Mouse (Mus musculus) kidney, adult 2 months (tissue): ENCODE results near the gene Slc9b1.

ENCODE experiments used
- CTCF ChIP-seq: fragments of 200-500 bp; conservative IDR thresholded peaks from 2 replicates; pipeline ENCODE4 v1.5.1; 2011; ENCODE audit warnings: low read depth, mild to moderate bottlenecking, control low read depth, low read length, moderate library complexity, mixed read lengths; ENCODE audit not compliant: insufficient read depth, insufficient read length
- POLR2A ChIP-seq: fragments of 200-500 bp; IDR thresholded peaks from one replicate; pipeline ENCODE4 v1.6.1; 2011; ENCODE audit warnings: low read depth, low read length, control low read depth

- TF ChIP-seq CTCF, result no peak
- no peak for TF ChIP-seq POLR2A
Measured at GRCm38 (mm10) chr3:135312916-135313491, 34.8 kb upstream of the Slc9b1 start.
